Mouse (Mus musculus): ENCODE results near the gene Mob1b.

DNA sequence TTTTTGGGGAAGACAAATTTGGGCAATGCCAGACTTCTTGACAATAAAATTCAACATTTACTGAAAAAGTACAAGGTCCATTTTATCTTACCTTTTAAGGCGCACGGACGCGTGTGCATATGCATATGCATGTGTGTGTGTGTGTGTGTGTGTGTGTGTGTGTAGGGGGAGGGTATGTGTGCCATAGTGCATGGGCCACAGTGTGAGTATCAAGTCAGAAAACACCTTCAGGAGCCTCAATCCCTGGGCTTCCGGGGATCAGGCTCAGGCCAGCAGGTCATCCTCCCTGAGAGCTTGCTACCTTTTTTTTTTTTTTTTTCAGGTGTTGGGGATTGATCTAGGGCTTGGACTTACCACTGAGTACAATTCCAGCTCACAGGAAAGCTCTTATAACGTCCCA lies 8.3 kb upstream of the Mob1b start:
- TF ChIP-seq EP300 (IDR thresholded peaks at IDR 0.05; ENCODE audit: low read depth in 1 of 2, low read length in 2 of 2) (no peak), KAT2A (conservative IDR thresholded peaks at IDR 0.05; ENCODE audit: low read depth, low read length) (no peak), SMC3 (IDR thresholded peaks at IDR 0.05; ENCODE audit: low read depth, low read length) (no peak), ZNF384 (IDR thresholded peaks at IDR 0.05; ENCODE audit: low read depth, low read length) (no peak), POLR2A (IDR thresholded peaks at IDR 0.05; ENCODE audit: control insufficient read depth in 1 of 2, insufficient read depth in 1 of 2, low read depth in 1 of 2, low read length in 2 of 2, poor library complexity in 1 of 2) (no peak), CHD1 (IDR thresholded peaks at IDR 0.05; ENCODE audit: low read depth, low read length) (no peak)

Data from MEL (cell line).